Mouse (Mus musculus) layer of hippocampus, postnatal 36 days (tissue): ENCODE data around the gene Inmt. TPM values are rescaled to one million over a fixed set of nuclear protein-coding genes. Genes with fewer than 3 reads are reported as not detected.
"Not testable (repeated sequence)": the region's sequence is repeated elsewhere in the genome, so short reads cannot be mapped to it uniquely, and the experiment has no call there.

Source experiments
- DNase-seq, 2 experiments: peaks; one replicate each; pipeline ENCODE4 v3.0.0; 2022
- total RNA-seq, 2 experiments: library from RNA; stranded (reverse); gene quantifications; 2 replicates each; pipeline ENCODE4 v1.2.3; 2021

Inmt gene
- under 1 TPM in 1 of 2 experiments, not detected in 1; 0.75 TPM for total RNA-seq

- DNase-seq: no peak
Observed at GRCm38 (mm10) chr6:55174741-55175181, at the start of gene Inmt. Inmt (minus strand) TSS chr6:55175043.

- no peak for DNase-seq
Observed at GRCm38 (mm10) chr6:55223986-55224385, 49.1 kb upstream of the Inmt start.

DNA sequence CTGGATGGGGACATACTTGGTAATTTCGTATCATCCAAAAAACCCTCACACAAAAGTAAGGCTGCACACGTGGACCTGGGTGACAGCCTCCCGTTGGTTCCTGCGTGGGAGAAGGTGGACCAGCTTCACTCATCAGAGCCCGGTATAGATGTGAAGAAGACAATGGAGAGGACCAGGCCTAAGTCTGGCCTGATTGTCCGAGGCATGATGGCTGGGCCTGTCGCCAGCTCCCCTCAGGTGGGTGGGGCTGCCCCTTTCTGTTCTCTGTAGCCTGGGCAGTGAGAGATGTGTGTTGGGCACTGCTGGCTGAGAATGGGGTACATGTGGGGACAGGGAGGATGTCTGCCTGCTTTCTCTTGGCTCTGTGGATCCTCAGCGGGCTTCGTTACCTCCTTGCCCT is 43.4 kb upstream of the Inmt start:
- no peak for DNase-seq

DNA sequence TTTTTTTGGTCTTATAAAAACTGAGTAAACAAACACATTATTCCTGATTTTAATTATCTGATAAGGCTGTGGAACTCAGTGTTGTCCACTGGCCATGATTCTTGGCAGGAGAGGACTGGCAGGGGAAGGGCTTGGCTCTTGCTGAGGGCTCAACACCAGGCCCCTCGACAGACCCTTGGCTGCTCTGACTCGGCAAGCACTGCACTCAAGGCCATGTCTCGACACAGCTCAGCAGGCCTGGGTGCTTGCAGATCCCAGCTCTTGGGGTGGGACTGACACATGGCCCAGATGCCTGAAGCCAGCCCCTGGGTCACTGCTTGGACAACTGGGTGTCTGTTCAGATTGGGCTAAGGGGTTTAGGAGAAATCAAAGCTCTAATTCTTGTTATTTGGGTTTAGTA is 39.7 kb upstream of the Inmt start:
- no peak for DNase-seq

GRCm38 (mm10) chr6:55210423-55211365 is 35.9 kb upstream of the Inmt start:
- no peak for DNase-seq

DNA sequence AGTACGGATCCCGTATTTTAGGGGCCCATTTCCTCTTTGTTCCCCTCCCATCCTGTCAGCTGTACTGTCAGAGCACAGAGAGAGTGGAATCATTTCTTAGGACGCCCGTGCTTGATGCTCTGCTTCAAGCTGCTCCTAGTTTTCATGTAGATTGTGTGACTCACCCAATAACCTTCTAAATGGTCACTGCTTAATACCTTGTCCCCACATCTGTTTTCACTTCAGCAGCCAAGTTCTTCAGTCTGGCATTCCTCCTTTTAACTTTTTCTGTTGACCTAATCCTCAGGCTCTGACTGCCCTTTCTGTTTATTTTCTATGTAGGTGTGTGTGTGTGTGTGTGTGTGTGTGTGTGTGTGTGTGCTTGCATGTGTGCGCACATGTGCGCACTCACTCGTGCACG is 32.9 kb upstream of the Inmt start:
- no peak for DNase-seq

DNA sequence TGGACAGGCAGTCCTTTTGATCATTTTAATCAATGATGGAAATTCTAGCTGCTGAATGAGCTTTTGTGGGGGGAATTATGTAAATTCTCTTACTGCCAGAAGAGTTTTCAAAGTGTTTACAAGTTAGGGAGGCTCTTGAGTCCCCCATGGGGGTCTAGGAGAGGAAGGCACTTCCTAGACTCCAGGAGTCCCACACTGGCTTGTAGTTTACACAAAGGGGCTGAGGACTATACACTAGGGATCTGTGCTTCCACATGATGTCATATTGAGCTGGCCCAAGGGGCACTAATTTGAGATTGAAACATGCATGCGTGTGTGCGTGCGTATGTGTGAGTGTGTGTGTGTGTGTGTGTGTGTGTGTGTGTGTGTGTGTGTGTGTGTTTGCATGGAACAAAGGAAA is 29.1 kb upstream of the Inmt start:
- DNase-seq: no peak

- DNase-seq: peak; percentile 91
Observed at GRCm38 (mm10) chr6:55202913-55203910, 28.4 kb upstream of the Inmt start, which contains the start of gene Mindy4. Mindy4 (plus strand) TSS chr6:55203383.

GRCm38 (mm10) chr6:55199047-55199446 is 24.2 kb upstream of the Inmt start:
- DNase-seq: no peak

DNA sequence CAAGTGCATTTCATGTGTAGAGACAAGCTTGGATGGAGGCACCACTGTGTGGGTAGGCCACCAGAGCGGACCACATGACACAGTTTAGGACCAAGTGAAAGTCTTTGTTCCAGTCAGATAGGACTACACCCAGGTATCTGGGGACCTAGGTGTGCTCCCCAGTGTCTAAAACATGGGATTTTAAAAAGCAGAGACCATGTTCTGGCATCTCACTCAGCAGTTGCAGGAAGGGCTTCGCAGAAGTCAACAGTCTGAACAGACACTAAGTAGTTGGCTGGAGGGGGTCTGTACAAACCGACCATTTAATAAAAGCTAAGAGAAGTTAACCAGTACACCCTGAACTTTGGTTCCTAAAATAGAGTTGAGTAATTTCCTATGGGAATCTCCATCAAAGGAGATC is 18.3 kb upstream of the Inmt start:
- no peak for DNase-seq

DNA sequence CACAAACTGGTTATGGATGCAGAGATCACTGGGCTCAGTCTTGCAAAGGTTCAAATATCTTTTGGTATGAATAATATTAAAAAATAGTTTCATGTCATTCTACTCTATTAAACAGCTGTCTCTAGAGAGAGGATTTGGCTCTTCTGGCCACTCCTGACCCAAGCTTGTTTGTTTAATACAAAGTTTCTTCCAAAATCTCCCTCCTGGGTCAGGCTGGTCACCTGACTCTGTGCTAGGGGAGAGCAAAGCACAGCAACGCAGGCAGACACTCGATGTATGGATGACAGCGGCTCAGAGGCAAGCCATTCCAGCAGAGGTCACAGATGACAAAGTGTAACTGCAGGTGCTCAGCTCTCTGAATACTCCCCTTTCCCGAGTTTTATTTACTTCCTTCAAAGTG is 16.7 kb upstream of the Inmt start:
- no peak for DNase-seq

DNA sequence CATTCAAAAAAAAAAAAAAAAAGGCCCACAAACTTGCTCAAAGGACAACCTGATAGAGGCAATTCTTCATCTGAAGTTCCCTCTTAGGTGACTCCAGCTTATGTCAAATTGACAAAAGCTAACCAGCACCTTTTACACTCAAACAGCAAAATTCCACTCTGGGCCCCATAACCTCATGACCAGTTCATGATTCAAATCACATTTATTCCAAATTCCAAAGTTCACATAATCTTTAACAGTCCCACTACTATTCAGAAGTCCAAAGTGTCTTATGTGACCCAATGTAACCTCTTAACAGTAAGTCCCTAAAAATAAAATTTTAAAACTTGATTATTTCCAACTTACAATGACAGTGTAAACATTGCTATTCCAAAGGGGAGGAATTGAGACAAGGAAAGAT is 14.6 kb upstream of the Inmt start:
- DNase-seq: no peak

DNA sequence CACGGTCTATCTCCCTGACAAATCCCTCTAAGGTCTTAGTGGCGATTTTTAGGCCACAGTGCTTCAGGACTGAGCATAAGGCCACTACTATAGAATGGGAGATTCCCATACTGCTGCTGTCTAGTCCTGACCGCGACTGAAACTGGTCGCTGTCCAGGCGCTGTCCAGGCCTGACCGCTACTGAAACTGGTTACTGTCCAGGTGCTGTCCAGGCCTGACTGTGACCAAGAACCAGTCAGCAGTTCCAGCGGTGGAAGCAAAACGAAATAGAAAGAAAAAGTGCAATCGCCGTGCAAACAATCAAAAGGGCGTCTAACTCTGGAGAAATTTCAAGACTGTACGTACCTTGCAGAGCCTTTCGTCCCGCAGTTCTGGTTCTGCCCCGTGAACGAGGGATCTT is 13.0 kb upstream of the Inmt start:
- not testable (repeated sequence) for DNase-seq

GRCm38 (mm10) chr6:55182655-55183430 is 8.0 kb upstream of the Inmt start:
- DNase-seq: no peak

GRCm38 (mm10) chr6:55179560-55179959 is 4.7 kb upstream of the Inmt start:
- DNase-seq: no peak

DNA sequence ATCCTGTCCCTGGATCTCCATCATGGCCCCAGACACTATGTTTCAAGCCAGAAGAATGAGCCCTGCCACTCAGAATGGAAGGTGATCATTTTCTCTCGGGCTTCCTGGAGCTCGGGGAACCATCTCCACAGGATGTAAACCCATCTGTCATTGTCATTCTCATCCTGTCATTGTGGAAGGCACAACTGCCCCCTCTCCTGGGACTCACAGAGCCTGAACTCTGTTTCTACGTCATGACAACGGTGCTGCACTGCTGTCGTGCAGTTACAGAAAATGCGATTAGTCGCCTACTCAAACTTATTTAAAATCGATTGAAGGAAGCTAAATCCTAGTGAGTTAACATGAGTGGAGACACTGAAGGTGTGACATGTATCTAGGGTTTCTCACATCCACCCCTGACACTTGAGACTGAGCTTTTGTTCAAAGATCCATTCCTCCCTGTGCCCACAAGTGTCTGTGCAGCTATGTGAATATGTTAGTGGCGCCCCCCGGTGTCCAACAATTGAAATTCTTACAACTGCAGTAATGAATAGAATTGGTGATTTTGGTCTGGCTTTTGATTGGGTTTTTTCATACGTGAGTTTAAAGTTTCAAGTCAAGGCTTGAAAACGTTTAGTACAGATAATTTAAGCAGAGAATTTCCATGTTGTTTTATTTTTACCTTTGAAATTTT is 2.4 kb upstream of the Inmt start:
- DNase-seq: no peak

DNA sequence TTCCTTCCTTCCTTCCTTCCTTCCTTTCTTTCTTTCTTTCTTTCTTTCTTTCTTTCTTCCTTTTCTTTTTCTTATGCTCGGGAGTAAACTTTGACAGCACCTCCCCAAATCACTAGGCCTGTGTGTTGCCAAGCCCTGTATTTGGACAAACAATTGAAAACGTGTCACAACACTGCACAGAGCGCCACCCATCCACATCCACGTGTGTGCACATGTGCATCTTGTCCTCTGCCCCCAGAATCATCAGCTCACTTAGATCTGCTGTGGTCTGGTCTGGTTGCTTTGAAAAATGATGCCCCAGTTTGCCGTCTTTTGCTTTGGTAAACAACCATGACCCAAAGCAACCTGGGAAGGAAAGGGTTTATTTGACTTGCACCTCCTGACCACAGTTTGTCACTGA is 1.0 kb upstream of the Inmt start:
- no peak for DNase-seq

GRCm38 (mm10) chr6:55175456-55175855 is 613 bp upstream of the Inmt start:
- no peak for DNase-seq

DNA sequence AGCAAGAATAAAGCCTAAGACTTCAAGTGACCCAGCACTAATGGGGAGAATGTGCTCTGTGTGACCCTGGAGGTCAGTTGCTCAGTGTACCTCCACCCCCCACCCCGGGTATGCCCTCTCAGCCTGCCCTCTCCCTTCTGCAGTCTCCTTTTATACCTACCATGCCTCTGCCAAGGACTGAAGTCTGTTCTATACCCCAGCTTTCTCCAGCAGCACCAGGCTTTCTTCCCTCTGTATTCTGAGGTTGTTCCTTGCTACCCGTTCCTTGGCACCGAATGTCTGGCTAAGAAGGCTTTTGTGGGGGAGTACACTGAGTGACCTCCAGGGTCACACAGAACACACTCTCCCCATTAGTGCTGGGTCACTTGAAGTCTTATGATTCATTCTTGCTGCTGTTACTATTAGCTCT is 898 bp downstream of the Inmt start:
- no peak for DNase-seq

DNA sequence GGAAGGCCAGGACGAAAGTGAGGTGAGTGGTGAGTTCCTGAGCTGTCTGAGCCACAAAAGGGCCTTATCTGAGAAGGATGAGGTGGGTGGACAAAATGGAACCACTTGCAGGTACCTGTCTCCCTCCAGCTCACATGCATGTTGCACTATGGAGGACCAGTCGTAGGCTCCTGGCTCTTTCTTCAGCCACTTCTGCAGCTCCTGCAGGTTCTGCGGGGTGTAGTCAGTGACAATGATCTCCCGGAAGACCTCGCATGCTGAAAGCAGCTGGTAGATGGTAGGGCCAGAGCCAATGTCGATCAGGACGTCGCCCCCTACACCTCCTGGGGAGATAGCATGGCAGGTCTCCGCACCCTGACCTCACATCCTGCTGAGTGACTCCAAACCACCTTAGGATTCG is 1.7 kb downstream of the Inmt start:
- no peak for DNase-seq

DNA sequence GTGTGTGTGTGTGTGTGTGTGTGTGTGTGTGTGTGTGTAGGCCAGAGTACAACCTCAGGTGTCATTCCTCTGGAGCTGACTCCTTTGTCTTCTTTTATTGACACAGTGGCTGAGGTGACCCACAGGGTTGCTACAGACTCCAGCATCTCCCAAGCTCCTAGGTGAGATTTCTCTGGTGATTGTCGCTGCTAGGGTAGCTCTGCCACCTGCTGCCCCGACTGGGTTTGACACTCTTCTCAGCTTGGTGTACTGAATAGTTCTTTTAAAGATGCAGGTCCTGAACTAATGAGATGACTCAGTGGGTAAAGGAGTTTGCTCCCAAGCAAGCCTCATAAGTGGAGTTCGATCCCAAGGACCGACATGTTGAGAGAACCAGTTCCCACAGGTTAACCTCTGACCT is 3.2 kb downstream of the Inmt start:
- no peak for DNase-seq

GRCm38 (mm10) chr6:55169818-55170217 is 5.0 kb downstream of the Inmt start:
- DNase-seq: no peak
